In genomic region chr7:63924151-63924550, GRCm38 (mm10) we compare ENCODE assay signal across 13 mouse cellular contexts. TPM values are rescaled to one million over a fixed set of nuclear protein-coding genes. Genes with fewer than 3 reads are reported as not detected.
DNase-seq lines count a peak whose midpoint lies in the region; ATAC-seq and TF ChIP-seq lines count a peak whose summit lies in the region.
"Had no signal": no experiment of that assay in that cellular context is flagged by ENCODE, and none has a peak within 500 bp of the region (broad histone marks: within the 10 kb centered on the region; RNA-seq: fewer than 3 reads in every experiment).

No protein-coding gene starts in this region.

- H3K36me3 ChIP-seq in heart, embryonic 16.5 days (ENCODE audit: control insufficient read depth, insufficient read depth): no peaks in the 10 kb centered on the region
- no peaks in the 10 kb centered on the region for H3K36me3 ChIP-seq in heart, embryonic 10.5 days
- no peaks in the 10 kb centered on the region for H3K36me3 ChIP-seq in liver, adult 2 months (ENCODE audit: control insufficient read depth, insufficient read depth, low read length)
- peaks cover 5% of the 10 kb centered on the region; the same call in 1 of the 2 replicates for H3K36me3 ChIP-seq in liver, embryonic 12.5 days
- no peaks in the 10 kb centered on the region for H3K36me3 ChIP-seq in limb, embryonic 14.5 days (ENCODE audit: control insufficient read depth, insufficient read depth, low read length)

- H3K79me2 ChIP-seq in liver, adult 2 months (ENCODE audit: control insufficient read depth, insufficient read depth, low read length): peaks cover 61% of the 10 kb centered on the region; the same call in 1 of the 2 replicates

- no peak for TF ChIP-seq POLR2A in liver, adult 2 months (IDR thresholded peaks at IDR 0.05; ENCODE audit: extremely low read depth, insufficient read depth, low read length)
- TF ChIP-seq POLR2A in limb, embryonic 14.5 days (IDR thresholded peaks at IDR 0.05; ENCODE audit: borderline replicate concordance, extremely low read depth, insufficient read depth, insufficient read length): no peak

- H3K27ac ChIP-seq in heart, embryonic 16.5 days (ENCODE audit: low read length): peak overlapping the region; percentile 65
- H3K27ac ChIP-seq in heart, embryonic 10.5 days: no peak overlapping the region
- peak overlapping the region; percentile 97 for H3K27ac ChIP-seq in liver, adult 2 months (replicated peaks; ENCODE audit: insufficient read depth, low read depth, low read length)
- no peak overlapping the region for H3K27ac ChIP-seq in liver, embryonic 12.5 days
- peak overlapping the region; percentile 77 for H3K27ac ChIP-seq in limb, embryonic 14.5 days (replicated peaks; ENCODE audit: low read depth, low read length)
- H3K27ac ChIP-seq: liver, embryonic 14.5 days had no signal

- H3K4me3 ChIP-seq in heart, embryonic 16.5 days (ENCODE audit: low read length): no peak overlapping the region
- no peak overlapping the region for H3K4me3 ChIP-seq in heart, embryonic 10.5 days
- H3K4me3 ChIP-seq in liver, adult 2 months (ENCODE audit: insufficient read depth, low read depth, low read length): no peak overlapping the region
- H3K4me3 ChIP-seq in liver, embryonic 12.5 days: no peak overlapping the region
- H3K4me3 ChIP-seq in limb, embryonic 14.5 days (replicated peaks; ENCODE audit: low read length): no peak overlapping the region
- H3K4me3 ChIP-seq: erythroblast, embryonic 14.5 days had no signal

- no peak overlapping the region; the same call in 1 of the 2 replicates for H3K4me2 ChIP-seq in heart, embryonic 16.5 days (ENCODE audit: low read depth, low read length)
- H3K4me2 ChIP-seq in liver, embryonic 12.5 days: no peak overlapping the region
- peak overlapping the region; percentile 26; the same call in 1 of the 2 replicates for H3K4me2 ChIP-seq in limb, embryonic 14.5 days (replicated peaks; ENCODE audit: low read depth, low read length, severe bottlenecking)

- ATAC-seq in heart, embryonic 16.5 days (replicated peaks; ENCODE audit: extremely low read depth, insufficient read depth, low FRiP score): no peak
- ATAC-seq in liver, embryonic 12.5 days: no peak
- peak; percentile 35; the same call in 1 of the 2 replicates for ATAC-seq in limb, embryonic 14.5 days (ENCODE audit: low FRiP score, low read depth)

- H3K9me3 ChIP-seq in heart, embryonic 16.5 days (replicated peaks; ENCODE audit: control insufficient read depth, low read length): no peaks in the 10 kb centered on the region
- H3K9me3 ChIP-seq in heart, embryonic 10.5 days: no peaks in the 10 kb centered on the region
- no peaks in the 10 kb centered on the region for H3K9me3 ChIP-seq in liver, embryonic 12.5 days (replicated peaks)
- no peaks in the 10 kb centered on the region for H3K9me3 ChIP-seq in limb, embryonic 14.5 days (ENCODE audit: control insufficient read depth, low read length)

- peak; percentile 28 for DNase-seq in adrenal gland, adult 2 months
- DNase-seq in adrenal gland, postnatal 25 days: no peak
- DNase-seq in heart, embryonic 10.5 days (ENCODE audit: low spot score): no peak
- no peak for DNase-seq in liver, adult 2 months (ENCODE audit: extremely low read depth, low read depth, low spot score)
- DNase-seq in limb, embryonic 14.5 days (ENCODE audit: low spot score): no peak
- no peak for DNase-seq in layer of hippocampus, adult 11-12 months (ENCODE audit: low spot score)

- 42% methylated on average over 1 of the region's 1 CpGs for WGBS in heart, embryonic 16.5 days
- 64% methylated on average over 1 of the region's 1 CpGs for WGBS in heart, embryonic 10.5 days
- 36% methylated on average over 1 of the region's 1 CpGs for WGBS in liver, adult 2 months
- 62% methylated on average over 1 of the region's 1 CpGs for WGBS in liver, embryonic 12.5 days (ENCODE audit: insufficient replicate concordance)
- WGBS in limb, embryonic 14.5 days: 27% methylated on average over 1 of the region's 1 CpGs

- H3K4me1 ChIP-seq in heart, embryonic 16.5 days (ENCODE audit: control insufficient read depth, insufficient read depth, low read length): peaks cover 61% of the 10 kb centered on the region
- H3K4me1 ChIP-seq in heart, embryonic 10.5 days: peaks cover 51% of the 10 kb centered on the region
- H3K4me1 ChIP-seq in liver, adult 2 months (ENCODE audit: control insufficient read depth, insufficient read depth, low read length): peaks cover 49% of the 10 kb centered on the region
- peaks cover 97% of the 10 kb centered on the region for H3K4me1 ChIP-seq in liver, embryonic 12.5 days
- peaks cover 34% of the 10 kb centered on the region for H3K4me1 ChIP-seq in limb, embryonic 14.5 days (ENCODE audit: control insufficient read depth, insufficient read depth, low read length)

- TF ChIP-seq CTCF in liver, adult 2 months (IDR thresholded peaks at IDR 0.05; ENCODE audit: low read depth, low read length): peak; percentile 17; the same call in 1 of the 2 replicates

- H3K9ac ChIP-seq in heart, embryonic 16.5 days (ENCODE audit: low read length): no peak overlapping the region
- peak overlapping the region; percentile 70 for H3K9ac ChIP-seq in liver, adult 2 months (ENCODE audit: low read depth, low read length)
- H3K9ac ChIP-seq in liver, embryonic 12.5 days: no peak overlapping the region
- no peak overlapping the region for H3K9ac ChIP-seq in limb, embryonic 14.5 days (ENCODE audit: low read depth, low read length, severe bottlenecking)
- H3K9ac ChIP-seq: liver, embryonic 14.5 days had no signal

- no peaks in the 10 kb centered on the region for H3K27me3 ChIP-seq in heart, embryonic 16.5 days (ENCODE audit: control insufficient read depth, insufficient read depth, low read length)
- H3K27me3 ChIP-seq in heart, embryonic 10.5 days (ENCODE audit: insufficient read depth, poor library complexity, severe bottlenecking): no peaks in the 10 kb centered on the region
- H3K27me3 ChIP-seq in liver, adult 2 months (ENCODE audit: control insufficient read depth, insufficient read depth, low read length): no peaks in the 10 kb centered on the region
- H3K27me3 ChIP-seq in liver, embryonic 12.5 days (replicated peaks): no peaks in the 10 kb centered on the region
- H3K27me3 ChIP-seq in limb, embryonic 14.5 days (ENCODE audit: control insufficient read depth, insufficient read depth, low read length): no peaks in the 10 kb centered on the region

RNA-seq across cellular contexts. Expression of gene E030018B13Rik, which starts 7.5 kb away (rescaled TPM):
- not detected for total RNA-seq in adrenal gland, adult 2 months (2021)
- not detected in 2 replicates for polyA plus RNA-seq in adrenal gland, adult 2 months (2012; rRNA removed)
- total RNA-seq in adrenal gland, postnatal 25 days (2021): not detected in 2 replicates
- 0.18 TPM in 1 of 2 replicates, not detected in the other for polyA plus RNA-seq in heart, embryonic 16.5 days (2015; fragmentation: Nextera tagmentation; extraction: Ambion mirVana)
- 0.18 TPM in 1 of 2 replicates, not detected in the other for polyA plus RNA-seq in heart, embryonic 10.5 days (2016; fragmentation: Nextera tagmentation; extraction: Ambion mirVana)
- total RNA-seq in liver, adult 2 months (2014; rRNA removed): 0.09 TPM in 1 of 2 replicates, not detected in the other
- not detected in 2 replicates for polyA plus RNA-seq in liver, adult 2 months (2012; rRNA removed)
- polyA plus RNA-seq in liver, embryonic 12.5 days (2016; fragmentation: Nextera tagmentation; extraction: Ambion mirVana): not detected in 2 replicates
- not detected in 2 replicates for polyA plus RNA-seq in limb, embryonic 14.5 days (2012; rRNA removed)
- polyA plus RNA-seq in limb, embryonic 14.5 days (2014; fragmentation: Nextera tagmentation; extraction: Ambion mirVana): not detected in 2 replicates
- total RNA-seq: ES-E14; granulocyte monocyte progenitor cell, adult 5-6 weeks had no signal
- polyA plus RNA-seq: erythroblast, embryonic 14.5 days; large intestine, adult 2 months; liver, embryonic 14.5 days had no signal

RNA-seq across cellular contexts. Expression of gene Klf13, which starts 14.6 kb away (rescaled TPM):
- 10 to 100 TPM; 67.0 to 77.8 TPM for total RNA-seq in adrenal gland, adult 2 months (2021)
- 69.2 and 87.7 TPM in 2 replicates for polyA plus RNA-seq in adrenal gland, adult 2 months (2012; rRNA removed)
- 85.4 and 93.8 TPM in 2 replicates for total RNA-seq in adrenal gland, postnatal 25 days (2021)
- 24.2 and 26.7 TPM in 2 replicates for polyA plus RNA-seq in heart, embryonic 16.5 days (2015; fragmentation: Nextera tagmentation; extraction: Ambion mirVana)
- 17.3 and 18.3 TPM in 2 replicates for polyA plus RNA-seq in heart, embryonic 10.5 days (2016; fragmentation: Nextera tagmentation; extraction: Ambion mirVana)
- 26.2 and 26.4 TPM in 2 replicates for total RNA-seq in liver, adult 2 months (2014; rRNA removed)
- 14.1 and 19.8 TPM in 2 replicates for polyA plus RNA-seq in liver, adult 2 months (2012; rRNA removed)
- 17.7 and 20.8 TPM in 2 replicates for polyA plus RNA-seq in liver, embryonic 12.5 days (2016; fragmentation: Nextera tagmentation; extraction: Ambion mirVana)
- polyA plus RNA-seq in limb, embryonic 14.5 days (2012; rRNA removed): 9.9 and 12.3 TPM in 2 replicates
- 27.0 and 28.0 TPM in 2 replicates for polyA plus RNA-seq in limb, embryonic 14.5 days (2014; fragmentation: Nextera tagmentation; extraction: Ambion mirVana)

Comparison
In these comparisons a context has a peak if more than half of its experiments do, and no peak if none do; other contexts are left out.
1. H3K27ac ChIP-seq: peak in heart, embryonic 16.5 days (single experiment), liver, adult 2 months (single experiment) and limb, embryonic 14.5 days (single experiment); none in heart, embryonic 10.5 days (single experiment) and liver, embryonic 12.5 days (single experiment).